Mouse (Mus musculus) adrenal gland, adult 18-20 months (tissue): Measurements from ENCODE around the gene Adamts14. TPM values are rescaled to one million over a fixed set of nuclear protein-coding genes. Genes with fewer than 3 reads are reported as not detected.

ENCODE experiments used
- DNase-seq, 2 experiments: peaks; one replicate each; pipeline ENCODE4 v3.0.0; 2021 to 2022; ENCODE audit warnings: low spot score in 2 of 2
- total RNA-seq, 2 experiments: library from RNA; stranded (reverse); gene quantifications; 1 replicate in 1 of 2; 2 replicates in 1 of 2; pipeline ENCODE4 v1.2.3; 2021

Gene Adamts14
- total RNA-seq, 2 experiments from 2014 or later: 1.9 to 2.3 TPM

- no peak for DNase-seq
Measured at GRCm38 (mm10) chr10:61277051-61277450, 3.8 kb upstream of the Adamts14 start.

- DNase-seq: no peak
Measured at GRCm38 (mm10) chr10:61275669-61276110, 2.5 kb upstream of the Adamts14 start.

GRCm38 (mm10) chr10:61274532-61274931 is 1.3 kb upstream of the Adamts14 start:
- DNase-seq: no peak

GRCm38 (mm10) chr10:61273844-61274215 is 592 bp upstream of the Adamts14 start:
- no peak for DNase-seq

GRCm38 (mm10) chr10:61272631-61273030 is 607 bp downstream of the Adamts14 start:
- no peak for DNase-seq

- DNase-seq: no peak
Measured at GRCm38 (mm10) chr10:61272089-61272626, 1.1 kb downstream of the Adamts14 start.

GRCm38 (mm10) chr10:61267378-61267777 is 5.9 kb downstream of the Adamts14 start:
- DNase-seq: no peak

GRCm38 (mm10) chr10:61263606-61264005 is 9.6 kb downstream of the Adamts14 start:
- no peak for DNase-seq

- no peak for DNase-seq
Measured at GRCm38 (mm10) chr10:61261229-61262156, 11.7 kb downstream of the Adamts14 start.

GRCm38 (mm10) chr10:61258131-61258530 is 15.1 kb downstream of the Adamts14 start:
- no peak for DNase-seq

- DNase-seq: no peak
Measured at GRCm38 (mm10) chr10:61256665-61257064, 16.6 kb downstream of the Adamts14 start.

GRCm38 (mm10) chr10:61255190-61255589 is 18.0 kb downstream of the Adamts14 start:
- no peak for DNase-seq

- DNase-seq: no peak
Measured at GRCm38 (mm10) chr10:61254761-61255160, 18.5 kb downstream of the Adamts14 start.

GRCm38 (mm10) chr10:61249951-61250350 is 23.3 kb downstream of the Adamts14 start:
- no peak for DNase-seq

GRCm38 (mm10) chr10:61248596-61249114 is 24.6 kb downstream of the Adamts14 start:
- DNase-seq: no peak

GRCm38 (mm10) chr10:61246288-61246687 is 26.9 kb downstream of the Adamts14 start:
- DNase-seq: no peak

GRCm38 (mm10) chr10:61241961-61242421 is 31.2 kb downstream of the Adamts14 start:
- no peak for DNase-seq

GRCm38 (mm10) chr10:61240108-61240920 is 32.9 kb downstream of the Adamts14 start:
- no peak for DNase-seq

- DNase-seq: no peak
Measured at GRCm38 (mm10) chr10:61237391-61237785, 35.9 kb downstream of the Adamts14 start.

- no peak for DNase-seq
Measured at GRCm38 (mm10) chr10:61236683-61237390, 36.4 kb downstream of the Adamts14 start.
